Mouse (Mus musculus) cortical plate, adult 2 months (tissue): ENCODE results near the gene Erf.

ENCODE experiments used
- CTCF ChIP-seq: fragments of 200-500 bp; IDR thresholded peaks from 2 replicates; pipeline ENCODE4 v1.5.1; 2011; ENCODE audit warnings: mild to moderate bottlenecking, control low read depth, low read length; ENCODE audit not compliant: insufficient read depth; ENCODE audit errors: extremely low read depth
- POLR2A ChIP-seq: fragments of 200-500 bp; IDR thresholded peaks from 2 replicates; pipeline ENCODE4 v1.6.1; 2011; ENCODE audit warnings: mild to moderate bottlenecking, low read length, control low read depth; ENCODE audit not compliant: insufficient read depth; ENCODE audit errors: extremely low read depth

GRCm38 (mm10) chr7:25230690-25231285 lies 19.8 kb downstream of the Erf start:
- no peak for TF ChIP-seq CTCF
- no peak for TF ChIP-seq POLR2A
